Mouse (Mus musculus): ENCODE results near the gene Slc9a5.

Gene Slc9a5

GRCm38 (mm10) chr8:105356681-105357080 is 8.0 kb downstream of the Slc9a5 start:
- no peak for DNase-seq

DNA sequence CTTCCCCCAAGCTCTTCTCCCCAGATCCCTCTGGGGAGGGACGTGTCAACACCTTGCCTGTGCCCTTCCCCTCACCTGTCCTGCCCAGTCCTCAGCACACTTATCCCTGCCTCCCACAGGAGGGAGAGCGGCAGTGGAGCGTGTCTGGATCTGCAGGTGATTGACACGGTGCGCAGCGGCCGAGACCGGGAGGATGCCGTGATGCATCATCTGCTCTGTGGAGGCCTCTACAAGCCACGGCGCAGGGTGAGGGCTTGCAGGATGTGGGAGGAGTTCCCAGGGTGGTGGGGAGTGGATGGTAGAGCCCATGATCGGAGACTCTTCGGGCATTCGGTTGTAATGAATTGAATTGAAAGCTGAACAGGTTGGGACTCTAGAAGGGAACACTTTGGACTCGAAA is 10.6 kb downstream of the Slc9a5 start:
- DNase-seq: no peak

GRCm38 (mm10) chr8:105359646-105360045 is 11.0 kb downstream of the Slc9a5 start:
- DNase-seq: no peak

DNA sequence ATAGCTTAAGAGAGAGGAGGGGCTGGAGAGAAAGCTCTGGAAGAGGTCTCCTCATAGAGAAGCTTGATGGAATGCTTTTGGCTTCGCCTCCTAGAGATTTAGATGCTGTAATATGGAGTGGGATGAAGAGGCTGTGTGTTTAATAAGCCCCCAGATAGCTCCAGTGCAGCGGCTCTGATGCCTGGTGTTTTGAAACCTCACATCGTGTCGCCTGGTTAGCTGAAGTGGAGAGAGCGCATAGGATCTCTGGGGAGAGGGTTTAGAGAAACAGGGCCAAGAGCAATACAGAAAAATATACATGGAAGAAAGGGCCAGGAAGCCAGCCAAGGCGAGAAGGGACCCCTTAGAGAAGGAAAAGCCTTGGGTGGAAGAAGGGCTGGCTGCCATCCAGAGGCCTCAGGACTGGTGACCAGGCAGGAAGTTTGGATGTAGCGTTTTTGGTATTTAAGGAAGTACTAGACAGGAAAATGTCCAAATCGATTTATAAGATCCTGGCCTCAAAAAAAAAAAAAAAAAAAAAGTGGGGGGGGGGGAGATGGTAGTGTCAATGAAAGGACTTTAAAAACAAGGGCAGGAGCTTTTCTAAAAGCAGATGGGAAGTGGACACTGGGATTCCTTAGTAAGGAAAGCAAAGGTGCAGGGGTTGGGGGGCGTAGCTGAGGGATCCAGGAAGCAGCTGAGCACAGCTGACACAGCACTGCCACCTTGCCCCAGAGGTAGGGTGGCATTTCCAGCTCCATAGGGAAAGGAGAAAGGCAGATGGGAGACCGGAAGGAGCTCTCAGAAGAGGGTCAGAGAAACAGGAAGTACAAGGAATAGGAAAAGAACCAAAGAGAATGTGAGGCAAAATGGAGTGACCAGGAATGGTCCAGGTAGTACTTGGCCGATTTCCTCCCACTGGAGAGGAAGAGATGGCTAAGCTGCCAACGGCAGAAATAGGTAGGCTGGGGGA is 13.4 kb downstream of the Slc9a5 start:
- DNase-seq: no peak

DNA sequence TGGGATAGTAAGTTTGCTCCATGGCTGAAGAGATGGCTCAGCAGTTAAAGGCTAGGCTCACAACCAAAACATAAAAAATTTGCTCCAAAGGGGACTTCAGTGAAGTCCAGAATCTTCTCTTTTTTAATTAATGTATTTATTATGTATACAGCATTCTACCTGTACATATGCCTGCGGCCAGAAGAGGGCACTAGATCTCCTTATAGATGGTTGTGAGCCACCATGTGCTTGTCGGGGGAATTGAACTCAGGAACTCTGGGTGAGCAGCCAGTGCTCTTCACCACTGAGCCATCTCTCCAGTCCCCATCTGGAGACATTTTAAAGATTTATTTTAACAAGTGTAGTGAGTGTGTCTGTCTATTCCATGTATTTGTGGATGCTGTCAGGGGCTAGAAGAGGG is 18.5 kb downstream of the Slc9a5 start:
- peak; percentile 59 for DNase-seq

DNA sequence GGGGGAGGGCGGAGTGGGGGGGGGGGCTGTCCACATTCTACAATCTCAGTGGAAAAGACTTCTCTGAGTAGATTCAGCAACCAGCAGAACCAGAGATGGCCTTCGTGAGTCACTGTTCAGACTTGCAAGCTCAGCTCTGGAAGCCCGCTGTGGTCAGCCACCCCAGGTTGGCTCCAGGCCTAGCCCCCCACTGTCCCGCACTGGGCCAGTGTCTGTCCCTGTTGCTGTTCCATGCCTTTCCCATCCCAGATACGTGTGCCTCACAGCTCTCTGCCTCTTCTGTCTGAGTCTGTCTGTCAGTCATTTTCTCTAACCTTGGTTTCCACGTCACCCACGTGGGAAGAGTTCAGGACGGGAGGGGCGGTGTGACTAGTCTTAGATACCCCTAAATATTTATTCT is 23.8 kb downstream of the Slc9a5 start:
- no peak for DNase-seq

DNA sequence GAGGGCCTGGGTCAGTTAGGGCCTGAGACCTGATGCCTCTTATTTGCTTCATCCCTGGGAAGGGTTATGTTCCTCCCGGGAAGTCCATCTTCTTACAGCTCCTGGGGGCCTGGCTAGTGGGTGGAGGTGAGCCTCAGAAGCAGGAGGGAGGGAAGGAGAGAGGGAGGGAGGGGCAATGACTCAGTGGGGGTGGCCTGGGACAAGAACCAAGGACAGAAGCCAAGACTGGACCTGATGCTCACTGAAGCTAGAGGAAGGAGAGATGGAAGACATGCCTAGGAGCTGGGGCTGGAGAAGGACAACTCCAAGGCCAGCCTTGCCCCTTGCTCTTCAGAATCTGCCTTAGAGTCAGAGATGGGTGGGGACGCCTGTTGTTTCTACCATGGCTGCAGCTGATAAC is 24.4 kb downstream of the Slc9a5 start, which contains the start of gene Plekhg4:
TSS of gene Plekhg4 (plus strand) at position 243 of the 400 bp plus-strand sequence.
- DNase-seq: no peak

DNA sequence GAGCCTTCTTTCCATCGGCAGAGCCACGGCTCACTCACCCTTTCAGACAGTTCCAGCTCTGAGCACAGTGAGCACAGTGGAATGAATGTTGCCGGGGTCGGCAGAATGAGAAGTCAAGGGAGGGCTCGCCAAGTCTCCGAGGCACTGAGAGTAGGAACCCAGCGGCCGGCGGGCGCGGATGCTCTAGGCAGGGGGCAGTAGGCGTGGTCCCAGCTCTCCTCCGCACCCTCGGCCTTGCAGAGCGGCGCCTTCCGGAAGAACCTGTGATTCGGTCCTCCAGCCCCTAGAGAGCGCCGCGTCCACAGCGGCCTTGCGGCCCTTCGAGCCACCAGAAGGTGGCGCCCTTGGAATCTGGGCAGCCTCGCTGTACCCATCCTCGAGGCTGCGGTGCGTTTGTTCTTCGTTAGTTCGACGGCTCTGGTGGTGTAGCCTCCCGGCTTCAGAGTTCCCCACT is 25.9 kb downstream of the Slc9a5 start:
- DNase-seq: peak; percentile 64

DNA sequence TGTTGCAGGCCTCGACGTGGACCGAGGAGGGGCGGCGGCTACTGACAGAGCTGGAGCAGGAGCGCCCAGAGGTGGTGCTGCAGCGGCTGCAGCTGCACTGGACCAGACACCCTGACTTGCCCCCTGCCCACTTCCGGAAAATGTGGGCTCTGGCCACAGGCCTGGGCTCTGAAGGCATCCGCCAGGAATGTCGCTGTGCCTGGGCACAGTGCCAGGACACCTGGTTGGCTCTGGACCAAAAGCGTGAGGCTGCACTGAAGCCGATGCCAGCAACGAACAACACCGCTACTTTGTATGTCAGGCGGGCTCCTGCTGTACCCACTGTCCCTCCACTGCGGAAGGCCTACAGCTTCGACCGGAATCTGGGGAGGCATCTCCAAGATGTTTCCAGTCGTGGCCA is 30.0 kb downstream of the Slc9a5 start:
- DNase-seq: no peak

DNA sequence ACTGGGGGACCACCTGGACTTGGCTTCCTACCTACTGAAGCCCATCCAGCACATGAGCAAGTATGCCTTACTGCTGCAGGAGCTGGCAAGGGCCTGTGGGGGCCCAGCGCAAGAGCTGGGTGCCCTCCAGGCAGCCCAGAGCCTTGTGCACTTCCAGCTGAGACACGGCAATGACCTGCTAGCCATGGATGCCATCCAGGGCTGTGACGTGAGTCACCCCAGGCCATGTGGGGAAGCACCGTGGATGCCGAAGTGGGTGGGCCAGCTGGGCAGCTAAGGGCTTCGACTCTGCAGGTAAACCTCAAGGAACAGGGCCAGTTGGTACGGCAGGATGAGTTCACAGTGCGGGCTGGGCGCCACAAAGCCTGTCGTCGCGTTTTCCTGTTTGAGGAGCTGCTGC is 31.7 kb downstream of the Slc9a5 start:
- no peak for DNase-seq

- DNase-seq: no peak
Measured at GRCm38 (mm10) chr8:105384070-105384469, 35.4 kb downstream of the Slc9a5 start.

DNA sequence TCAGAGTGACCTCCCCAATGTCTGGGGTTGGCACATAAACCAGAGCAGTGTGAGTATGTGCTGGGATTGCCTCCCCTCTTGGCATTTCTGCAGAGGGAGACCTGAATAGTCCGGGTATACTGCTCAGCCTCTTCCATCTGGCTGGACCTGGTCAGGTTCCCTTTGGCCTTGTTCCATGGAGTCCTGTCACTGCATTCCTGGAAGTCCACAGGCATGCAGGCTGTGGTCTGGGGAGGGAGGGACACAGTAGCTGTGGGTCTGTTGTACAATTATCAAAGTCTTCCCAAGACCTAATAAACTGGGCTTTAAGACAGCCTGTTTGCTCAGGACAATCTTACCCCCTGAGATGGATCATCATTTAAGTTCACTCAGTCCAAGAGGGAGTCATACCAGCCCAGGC is 38.5 kb downstream of the Slc9a5 start:
- DNase-seq: no peak

DNA sequence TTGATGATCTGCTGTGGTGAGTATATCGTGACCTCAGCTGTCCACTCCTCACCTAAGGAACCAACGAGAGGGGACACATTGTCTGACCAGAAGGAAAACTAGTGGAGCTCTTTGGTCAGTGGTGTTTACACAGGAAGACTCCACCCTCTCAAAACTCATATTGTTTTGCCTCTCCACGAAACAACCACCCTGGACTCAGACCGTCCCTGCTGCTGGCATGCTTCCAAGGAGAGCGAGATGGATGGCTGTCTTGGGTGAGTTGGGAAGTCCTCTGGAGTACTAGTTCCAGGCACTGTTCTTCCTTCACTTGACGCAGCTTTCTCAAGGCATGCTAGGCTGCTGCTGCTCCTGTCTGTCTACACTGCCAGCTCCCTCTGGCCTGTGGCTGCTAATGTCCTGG is 40.5 kb downstream of the Slc9a5 start:
- no peak for DNase-seq

- DNase-seq: no peak
Measured at GRCm38 (mm10) chr8:105393089-105393787, 44.6 kb downstream of the Slc9a5 start.

DNA sequence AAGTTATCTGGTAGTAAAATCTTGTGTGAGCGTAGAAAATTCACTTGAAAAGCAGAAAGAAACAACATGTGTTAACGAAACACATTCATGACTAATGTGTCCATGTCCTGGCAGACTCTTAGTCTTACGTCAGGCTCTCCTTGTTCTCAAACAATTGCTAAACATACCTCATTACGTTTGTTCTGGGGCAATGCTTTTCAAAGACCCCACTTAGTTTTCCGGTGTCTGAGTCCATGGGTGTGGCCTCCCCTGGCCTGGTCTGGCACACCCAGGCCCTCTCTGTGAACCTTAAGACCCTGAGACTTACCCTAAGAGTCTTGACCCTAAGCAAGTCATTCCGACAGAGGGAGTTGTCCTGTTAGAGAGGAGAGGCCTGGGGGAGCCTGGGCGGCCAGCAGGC is 45.3 kb downstream of the Slc9a5 start:
- no peak for DNase-seq

GRCm38 (mm10) chr8:105397747-105398146 is 49.1 kb downstream of the Slc9a5 start:
- peak; percentile 44 for DNase-seq

GRCm38 (mm10) chr8:105400016-105400415 is 51.4 kb downstream of the Slc9a5 start:
- DNase-seq: no peak

GRCm38 (mm10) chr8:105403467-105403866 is 54.8 kb downstream of the Slc9a5 start:
- no peak for DNase-seq

DNA sequence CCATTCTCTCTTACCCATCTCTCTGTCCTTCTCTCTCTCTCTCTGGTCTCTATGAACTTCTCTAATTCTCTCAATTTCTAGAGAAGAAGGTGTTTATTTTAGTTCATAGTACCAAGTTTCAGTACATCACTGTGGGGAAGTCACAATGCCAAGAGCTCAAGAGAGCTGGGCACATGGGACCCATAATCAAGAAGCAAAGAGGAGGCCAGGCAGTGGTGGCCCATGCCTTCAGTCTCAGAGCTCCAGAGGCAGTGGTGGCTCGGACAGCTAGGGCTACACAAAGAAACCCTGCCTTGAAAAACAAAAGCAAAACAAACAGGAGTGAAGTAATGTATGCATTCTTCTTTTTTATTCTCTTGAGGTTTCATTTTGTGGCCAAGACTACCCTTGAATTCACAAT is 55.9 kb downstream of the Slc9a5 start:
- DNase-seq: no peak

GRCm38 (mm10) chr8:105406416-105406815 is 57.8 kb downstream of the Slc9a5 start:
- no peak for DNase-seq

GRCm38 (mm10) chr8:105408331-105408730 is 59.7 kb downstream of the Slc9a5 start:
- no peak for DNase-seq

DNA sequence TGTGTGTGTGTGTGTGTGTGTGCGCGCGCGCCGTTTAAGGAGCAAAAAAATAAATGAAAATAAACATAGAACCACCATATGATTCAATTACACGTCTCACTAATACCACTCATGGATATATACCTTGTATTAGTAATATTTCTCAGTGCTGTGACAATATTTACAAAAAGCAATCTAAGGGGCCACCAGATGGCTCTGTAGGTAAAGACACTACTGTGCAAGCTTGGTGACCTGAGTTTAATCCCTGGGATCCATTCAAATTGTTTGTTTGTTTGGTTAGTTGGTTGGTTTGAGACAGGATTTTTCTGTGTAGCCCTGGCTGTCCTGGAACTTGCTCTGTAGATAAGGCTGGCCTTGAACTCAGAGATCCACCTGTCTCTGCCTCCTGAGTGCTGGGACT is 61.3 kb downstream of the Slc9a5 start:
- DNase-seq: no peak

- DNase-seq: peak; percentile 78
Measured at GRCm38 (mm10) chr8:105413391-105413790, 64.7 kb downstream of the Slc9a5 start, which contains the start of the genes Kctd19 and Lrrc36. Gene Kctd19 (minus strand): TSS chr8:105413502. Gene Lrrc36 (plus strand): TSS chr8:105413571.

DNA sequence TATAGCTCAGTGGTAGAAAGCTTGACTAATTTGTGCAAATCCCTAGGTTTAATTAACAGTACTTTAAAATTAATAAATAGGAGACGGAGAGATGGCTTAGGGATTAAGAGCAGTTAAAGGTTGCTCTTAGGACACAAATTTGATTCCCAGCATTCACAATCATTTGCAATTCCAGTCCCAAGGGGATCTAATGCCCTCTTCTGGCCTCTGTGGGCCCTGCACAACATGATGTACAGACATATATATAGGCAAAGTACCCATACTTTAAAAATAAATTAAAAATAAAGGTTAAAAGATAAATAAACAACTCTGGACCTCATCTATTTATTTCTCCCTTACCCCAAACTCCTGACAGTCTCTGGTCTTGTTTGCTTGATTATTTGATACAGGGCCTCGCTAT is 70.3 kb downstream of the Slc9a5 start:
- peak; percentile 55 for DNase-seq

All from thymus, postnatal 4 days (tissue).